Mouse (Mus musculus) gonadal fat pad, adult 2 months (tissue): ENCODE measurements around the gene Kcne3. TPM values are rescaled to one million over a fixed set of nuclear protein-coding genes. Genes with fewer than 3 reads are reported as not detected.

Experiments used
- DNase-seq: peaks from one replicate; pipeline ENCODE4 v3.0.0-alpha.2; 2012; ENCODE audit warnings: low read depth
- polyA plus RNA-seq: library from polyadenylated mRNA; depleted of rRNA; stranded (reverse); fragments of >200 nt; gene quantifications from 2 replicates; pipeline ENCODE4 v1.2.3, GENCODE M21; 2012; rRNA removed

Gene Kcne3
- polyA plus RNA-seq = 14.9 and 15.5 TPM in 2 replicates

- no peak for DNase-seq
Measured at GRCm38 (mm10) chr7:100176269-100176668, at the start of gene Kcne3. TSS of gene Kcne3 (plus strand) at chr7:100176502.

- DNase-seq = no peak
Measured at GRCm38 (mm10) chr7:100126514-100126913, 49.8 kb upstream of the Kcne3 start.

- DNase-seq = no peak
Measured at GRCm38 (mm10) chr7:100128262-100129041, 47.9 kb upstream of the Kcne3 start.

- DNase-seq = no peak
Measured at GRCm38 (mm10) chr7:100130592-100130991, 45.7 kb upstream of the Kcne3 start.

GRCm38 (mm10) chr7:100132379-100132778 is 43.9 kb upstream of the Kcne3 start:
- no peak for DNase-seq

- DNase-seq = no peak
Measured at GRCm38 (mm10) chr7:100137038-100137437, 39.3 kb upstream of the Kcne3 start.

GRCm38 (mm10) chr7:100138075-100138474 is 38.2 kb upstream of the Kcne3 start:
- DNase-seq = peak; percentile 59

- no peak for DNase-seq
Measured at GRCm38 (mm10) chr7:100140591-100140990, 35.7 kb upstream of the Kcne3 start.

GRCm38 (mm10) chr7:100148586-100148985 is 27.7 kb upstream of the Kcne3 start:
- DNase-seq = no peak

- DNase-seq = no peak
Measured at GRCm38 (mm10) chr7:100150086-100150485, 26.2 kb upstream of the Kcne3 start.

GRCm38 (mm10) chr7:100150626-100151025 is 25.7 kb upstream of the Kcne3 start:
- DNase-seq = no peak

- peak; percentile 71 for DNase-seq
Measured at GRCm38 (mm10) chr7:100157669-100158068, 18.6 kb upstream of the Kcne3 start.

GRCm38 (mm10) chr7:100159105-100159841 is 17.0 kb upstream of the Kcne3 start, which contains the start of gene Lipt2:
TSS of gene Lipt2 (plus strand) at chr7:100159277.
- no peak for DNase-seq

GRCm38 (mm10) chr7:100160006-100160405 is 16.3 kb upstream of the Kcne3 start:
- DNase-seq = no peak

GRCm38 (mm10) chr7:100163506-100163905 is 12.8 kb upstream of the Kcne3 start:
- DNase-seq = no peak

- no peak for DNase-seq
Measured at GRCm38 (mm10) chr7:100168654-100169053, 7.6 kb upstream of the Kcne3 start.

- no peak for DNase-seq
Measured at GRCm38 (mm10) chr7:100170756-100171155, 5.5 kb upstream of the Kcne3 start.

GRCm38 (mm10) chr7:100178016-100178890 is 2.0 kb downstream of the Kcne3 start:
- DNase-seq = no peak

- no peak for DNase-seq
Measured at GRCm38 (mm10) chr7:100178891-100179233, 2.6 kb downstream of the Kcne3 start.

- DNase-seq = no peak
Measured at GRCm38 (mm10) chr7:100179394-100179793, 3.1 kb downstream of the Kcne3 start.

- DNase-seq = no peak
Measured at GRCm38 (mm10) chr7:100179836-100180407, 3.6 kb downstream of the Kcne3 start.

GRCm38 (mm10) chr7:100181176-100181575 is 4.9 kb downstream of the Kcne3 start:
- no peak for DNase-seq
